Mouse (Mus musculus) MEL-GATA-1-ER (cell line): Measurements from ENCODE around the gene Bdh2.

Experiments used
- DNase-seq: peaks from one replicate; pipeline ENCODE4 v3.0.0-alpha.2; 2012; ENCODE audit warnings: low read depth; ENCODE audit errors: extremely low read depth

Gene Bdh2

DNA sequence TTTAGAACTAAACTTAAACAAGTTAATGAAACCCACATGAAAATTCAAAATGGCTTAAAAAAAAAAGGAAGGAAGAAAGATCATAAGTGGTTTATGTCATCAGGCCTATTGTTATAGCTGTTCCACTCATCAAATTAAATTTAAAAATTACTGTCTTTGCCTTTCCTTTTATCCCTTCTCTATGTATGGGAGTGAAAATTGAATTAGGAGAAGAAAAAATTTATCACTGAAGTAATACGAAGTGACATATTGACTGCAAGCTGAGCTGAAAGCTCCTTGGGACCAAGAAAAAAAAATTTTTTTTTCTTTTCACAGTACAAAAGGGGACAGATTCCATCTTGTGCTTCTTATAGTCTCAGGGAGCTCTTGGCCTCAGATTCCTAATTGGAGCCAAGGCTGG lies 14.5 kb downstream of the Bdh2 start:
- no peak for DNase-seq

GRCm38 (mm10) chr3:135298560-135298959 lies 17.5 kb downstream of the Bdh2 start:
- DNase-seq, result peak; percentile 58

DNA sequence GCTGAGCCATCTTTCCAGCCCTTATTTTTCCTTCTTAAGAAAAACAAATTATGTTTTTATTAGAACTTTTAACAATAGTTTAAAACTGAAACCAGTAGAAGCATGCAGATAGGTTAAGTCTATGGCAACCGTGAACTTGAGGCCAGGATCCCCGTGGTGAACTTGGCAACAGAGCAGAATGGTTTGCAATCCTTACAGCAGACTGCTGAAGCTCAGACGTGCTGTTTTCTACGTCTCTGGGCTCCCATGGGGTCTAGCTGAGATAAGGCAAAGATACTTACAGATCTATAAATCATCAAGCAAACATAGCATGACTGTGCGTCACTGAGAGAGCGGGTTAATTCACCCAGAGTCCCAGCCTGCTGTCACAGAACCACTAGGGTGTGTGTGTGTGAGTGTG lies 19.1 kb downstream of the Bdh2 start:
- no peak for DNase-seq

- no peak for DNase-seq
Observed at GRCm38 (mm10) chr3:135304060-135304459, 23.0 kb downstream of the Bdh2 start.

GRCm38 (mm10) chr3:135304566-135304965 lies 23.5 kb downstream of the Bdh2 start:
- DNase-seq, result no peak

DNA sequence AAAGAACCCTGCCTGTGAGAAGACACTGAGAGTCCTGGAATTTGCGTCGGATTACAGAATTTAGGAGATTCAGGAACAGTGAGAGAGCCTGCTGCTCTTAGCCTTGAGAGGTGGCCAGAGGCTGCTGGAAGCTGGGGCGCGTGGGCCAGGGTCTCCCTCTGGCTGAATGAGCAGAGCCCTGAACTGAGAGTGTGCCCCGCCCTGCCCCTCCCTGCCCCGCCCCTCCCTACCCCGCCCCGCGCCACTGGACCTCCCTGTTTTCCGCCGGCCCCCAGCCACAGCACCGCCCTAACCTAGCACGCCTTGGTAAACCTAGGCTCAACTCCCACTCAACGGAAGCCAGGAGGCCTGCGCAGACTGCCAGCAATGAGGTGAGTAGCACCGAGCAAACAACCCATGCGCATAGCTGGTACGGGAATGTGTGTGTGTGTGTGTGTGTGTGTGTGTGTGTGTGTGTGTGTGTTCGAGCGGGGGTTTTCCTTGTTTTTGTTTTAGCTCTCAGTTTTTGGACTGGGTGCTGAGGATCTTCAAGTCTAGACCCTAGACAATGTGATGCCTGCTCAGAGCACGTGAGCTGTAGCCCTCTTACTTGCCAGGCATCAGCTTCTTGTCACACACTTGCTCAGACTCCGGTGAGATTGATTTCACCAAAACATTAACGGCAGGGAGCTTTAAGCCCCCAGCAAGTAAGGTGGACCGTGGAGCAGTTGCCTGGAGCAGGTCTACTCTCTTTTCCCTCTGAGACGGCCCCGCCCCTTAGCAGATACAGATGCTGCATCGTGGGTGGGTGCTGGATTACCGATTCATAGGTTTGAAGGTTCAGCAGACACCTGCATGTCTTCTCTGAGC lies 26.6 kb downstream of the Bdh2 start, which contains the start of gene Slc9b2:
Gene Slc9b2, plus strand, starts transcription at position 290 of the 849 bp plus-strand sequence.
- DNase-seq, result peak; percentile 53

DNA sequence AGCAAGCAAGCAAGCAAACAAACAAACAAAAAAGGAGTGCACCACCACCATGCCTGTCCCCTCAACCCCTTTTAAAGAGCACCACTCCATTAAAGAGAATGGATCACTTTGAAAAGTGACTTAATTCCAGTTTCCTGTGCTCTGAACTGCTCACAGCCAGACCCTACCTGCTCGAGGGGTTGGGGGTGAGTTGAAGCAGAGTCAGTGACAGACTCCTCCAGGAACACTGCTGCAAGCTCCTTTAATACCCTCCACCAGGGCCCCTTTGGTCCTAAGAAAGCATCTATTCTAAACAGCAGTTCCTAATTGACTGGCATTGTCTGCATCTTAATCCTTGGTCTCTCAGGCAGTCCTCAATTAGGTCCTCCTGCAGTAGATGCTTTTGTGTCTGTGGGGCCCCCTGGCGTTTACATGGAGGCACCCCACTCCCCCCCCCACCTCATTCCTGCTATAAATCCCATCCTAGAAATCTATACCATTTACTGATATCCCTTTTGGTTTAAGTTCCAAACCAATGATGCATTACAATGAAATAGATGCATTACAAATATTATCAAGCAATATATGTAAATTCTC lies 32.0 kb downstream of the Bdh2 start:
- DNase-seq, result no peak

DNA sequence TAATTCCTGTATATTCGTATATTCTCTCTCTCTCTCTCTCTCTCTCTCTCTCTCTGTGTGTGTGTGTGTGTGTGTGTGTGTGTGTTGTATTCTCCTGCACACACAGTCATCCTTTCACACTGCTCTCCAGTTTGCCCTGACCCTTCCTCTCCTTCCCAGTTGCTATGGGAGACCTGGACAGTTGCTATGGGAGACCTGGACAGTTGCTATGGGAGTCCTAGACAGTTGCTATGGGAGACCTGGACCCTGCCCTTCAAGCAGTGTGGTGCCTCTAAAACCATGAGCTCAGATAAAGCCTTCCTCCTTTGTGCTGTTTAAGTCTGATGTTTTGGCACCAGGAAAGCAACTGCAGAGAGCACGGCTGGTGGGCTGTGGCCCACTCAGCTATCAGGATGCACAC lies 32.7 kb downstream of the Bdh2 start:
- DNase-seq, result no peak

DNA sequence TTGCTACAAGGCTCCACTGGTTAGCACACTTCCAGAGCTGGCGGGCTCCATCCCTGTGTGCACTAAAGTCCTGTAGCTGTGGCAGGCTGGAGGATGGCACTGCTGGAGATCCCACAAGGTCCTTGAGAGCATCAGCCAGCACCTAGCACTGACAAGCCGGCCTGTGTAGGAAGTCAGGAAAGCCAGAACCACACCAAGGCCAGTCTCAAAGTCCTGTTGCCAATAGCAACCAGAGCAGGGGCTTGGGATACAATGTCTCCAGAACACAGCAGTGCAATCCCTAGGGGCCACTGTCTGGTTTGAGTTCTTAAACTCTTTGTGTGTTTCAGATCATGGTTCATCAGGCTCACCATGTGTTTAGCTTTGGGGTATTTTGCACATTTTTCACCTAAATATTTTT lies 33.8 kb downstream of the Bdh2 start:
- no peak for DNase-seq

DNA sequence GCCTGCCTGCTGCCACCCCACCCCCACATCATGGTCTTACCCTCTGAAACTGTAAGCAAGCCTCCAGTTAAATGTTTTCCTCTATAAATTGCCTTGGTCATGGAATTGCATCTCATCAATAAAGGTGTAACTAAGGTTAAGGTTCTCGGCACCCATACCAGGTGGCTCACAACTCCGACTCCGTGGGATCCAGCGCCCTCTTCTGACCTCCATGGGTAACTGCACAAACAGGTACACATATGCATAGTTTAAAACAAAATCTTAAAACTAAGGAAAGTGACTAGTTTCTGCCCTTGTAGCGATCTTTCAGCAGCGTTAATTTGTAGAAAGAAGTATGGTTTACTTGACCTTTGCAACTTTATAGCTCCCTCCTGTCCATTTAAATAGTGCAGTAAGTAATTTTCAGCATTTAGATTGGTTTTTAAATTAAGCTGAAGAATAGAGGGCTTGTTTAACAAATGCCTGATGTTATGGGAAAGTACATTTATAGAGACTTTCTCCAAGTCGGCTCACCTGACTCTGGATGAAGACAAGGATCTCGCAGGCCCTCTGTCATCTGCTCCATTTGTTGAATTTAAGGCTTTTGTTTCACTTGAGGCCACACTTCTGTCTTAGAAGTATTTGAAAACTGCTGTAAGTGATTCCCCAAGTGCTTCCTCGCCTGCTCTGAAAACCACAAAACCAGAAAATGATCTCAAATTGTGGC lies 34.9 kb downstream of the Bdh2 start:
- no peak for DNase-seq

GRCm38 (mm10) chr3:135318331-135318730 lies 37.3 kb downstream of the Bdh2 start:
- no peak for DNase-seq

DNA sequence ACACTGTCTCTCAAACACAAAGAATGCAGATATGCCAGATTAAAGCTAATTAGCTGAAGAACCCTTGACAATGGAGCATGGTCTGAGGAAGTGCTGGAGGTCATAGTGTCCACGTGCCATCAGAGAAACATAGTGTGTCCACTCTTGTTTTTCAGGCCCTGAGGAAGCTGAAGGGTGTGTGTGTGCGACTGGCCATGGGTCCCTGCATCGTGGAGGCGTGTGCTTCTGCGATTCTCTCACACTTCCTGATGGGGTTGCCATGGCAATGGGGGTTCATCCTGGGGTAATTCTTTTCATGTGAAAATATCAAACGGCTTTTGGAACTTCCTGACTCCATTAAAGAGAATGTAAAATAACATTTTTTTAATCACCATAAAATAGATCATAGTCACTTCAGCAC lies 43.3 kb downstream of the Bdh2 start:
- no peak for DNase-seq

- DNase-seq, result no peak
Observed at GRCm38 (mm10) chr3:135327176-135327575, 46.2 kb downstream of the Bdh2 start.

- DNase-seq, result peak; percentile 26
Observed at GRCm38 (mm10) chr3:135327601-135328000, 46.6 kb downstream of the Bdh2 start.

DNA sequence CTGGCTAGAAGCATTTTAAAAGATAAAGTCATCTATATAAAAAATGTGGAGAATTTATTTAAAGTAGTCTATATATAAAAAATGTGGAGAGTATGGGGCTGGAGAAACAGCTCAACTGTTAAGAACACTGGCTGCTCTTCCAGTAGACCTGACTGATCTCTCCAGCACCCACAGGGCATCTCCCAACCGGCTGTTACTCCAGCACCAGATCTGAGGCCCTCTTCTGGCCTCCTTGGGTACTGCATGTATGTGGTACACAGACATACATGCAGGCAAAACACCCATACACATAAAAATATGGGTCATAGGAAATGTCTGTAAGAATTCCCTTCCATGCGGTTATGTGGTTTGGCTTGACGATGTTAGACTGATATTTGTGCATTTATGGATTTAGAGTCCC lies 47.5 kb downstream of the Bdh2 start:
- peak; percentile 73 for DNase-seq

- DNase-seq, result no peak
Observed at GRCm38 (mm10) chr3:135332691-135333090, 51.7 kb downstream of the Bdh2 start.

DNA sequence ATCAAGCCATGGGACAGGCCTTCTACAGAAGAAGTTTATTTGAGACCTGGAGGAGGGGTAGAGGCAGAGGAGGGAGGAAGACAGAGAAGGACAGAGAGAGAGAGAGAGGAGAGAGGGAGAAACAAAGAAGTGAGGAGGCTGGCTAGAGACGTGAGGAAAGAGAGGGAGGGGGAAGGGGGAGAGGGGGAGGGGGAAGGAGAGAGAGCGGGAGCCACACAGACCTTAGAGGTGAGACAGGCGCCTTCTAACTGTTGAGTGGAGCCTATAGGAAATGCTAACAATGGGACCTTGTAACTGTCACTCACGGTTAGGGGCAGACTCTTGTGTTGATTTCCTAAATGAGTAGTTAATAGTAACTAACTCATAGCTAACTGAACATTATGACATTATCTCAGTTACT lies 52.7 kb downstream of the Bdh2 start:
- DNase-seq, result no peak

DNA sequence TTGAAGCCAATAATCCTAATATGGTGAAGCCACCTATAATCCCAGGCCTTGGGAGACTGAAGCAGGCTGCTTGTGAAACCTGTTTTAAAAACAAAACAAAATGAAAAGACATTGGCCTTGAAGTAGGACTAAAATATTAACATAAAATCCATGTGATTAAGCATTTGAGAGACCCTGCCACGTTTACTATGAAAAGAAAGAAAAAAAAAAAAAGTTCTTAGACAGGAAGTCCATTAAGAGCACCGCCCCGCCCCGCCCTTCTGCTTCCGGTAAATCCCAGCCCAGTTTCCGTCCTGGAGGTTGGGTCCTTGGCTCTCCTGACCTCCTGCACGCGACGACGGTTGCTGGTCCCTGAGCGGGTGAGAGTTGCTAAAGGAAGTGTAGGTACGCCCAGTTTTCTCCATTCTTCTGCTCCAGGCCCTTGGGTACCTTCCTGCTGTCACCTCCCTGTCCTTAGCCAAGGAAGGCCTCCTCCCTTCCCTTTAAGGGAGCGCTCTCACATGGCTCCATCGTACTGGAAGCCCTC lies 66.8 kb downstream of the Bdh2 start, which contains the start of gene Slc9b1:
Gene Slc9b1, plus strand, starts transcription at position 291 of the 526 bp plus-strand sequence.
- DNase-seq, result no peak

DNA sequence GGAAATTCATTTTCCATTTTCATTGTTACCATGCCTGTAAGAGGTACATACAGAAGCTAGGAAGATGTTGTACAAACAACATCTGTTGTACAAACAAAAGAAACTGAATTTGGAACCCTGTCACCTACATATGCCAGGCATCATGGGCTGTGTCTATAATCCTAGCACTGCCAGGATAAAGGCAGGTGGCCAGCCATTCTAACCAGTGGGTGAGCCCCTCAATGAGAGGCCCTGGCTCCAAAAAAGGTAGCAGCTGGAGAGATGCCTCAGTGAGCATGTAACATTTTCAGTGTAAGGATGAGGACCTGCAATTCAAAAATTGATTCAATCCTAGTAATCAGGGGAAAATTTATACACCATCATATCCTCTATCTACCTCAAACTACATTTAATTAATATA lies 68.0 kb downstream of the Bdh2 start:
- DNase-seq, result no peak

DNA sequence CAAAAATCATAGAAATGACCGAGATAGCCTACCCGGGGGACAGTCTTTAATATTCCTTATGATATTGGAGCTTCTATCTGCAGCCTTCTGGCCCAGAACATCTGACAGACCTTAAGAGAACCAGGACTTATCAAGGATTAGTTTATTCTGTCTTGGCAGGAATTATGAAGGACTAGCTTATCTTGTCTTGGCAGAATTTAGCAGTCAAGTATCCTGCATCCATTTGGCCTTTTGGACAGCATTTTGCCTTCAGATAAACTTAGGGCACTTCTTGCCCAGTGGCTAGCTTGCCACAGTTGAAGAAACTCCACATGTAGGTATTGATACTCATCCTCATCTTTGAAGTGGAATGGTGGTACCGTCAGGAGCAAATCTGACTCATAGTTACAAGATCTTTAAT lies 70.8 kb downstream of the Bdh2 start:
- DNase-seq, result no peak
